Mouse (Mus musculus): ENCODE data around the gene Tsfm. TPM values are rescaled to one million over a fixed set of nuclear protein-coding genes. Genes with fewer than 3 reads are reported as not detected.

Tsfm gene
- polyA plus RNA-seq, 1 experiment from 2014 or later: 79.9 TPM

GRCm38 (mm10) chr10:127036273-127036672, 5.6 kb upstream of the Tsfm start:
- WGBS: 77% methylated on average over 12 of the region's 12 CpGs
- H3K36me3 ChIP-seq: no peaks in the 10 kb centered on the region
- no peaks in the 10 kb centered on the region for H3K4me1 ChIP-seq

GRCm38 (mm10) chr10:127033301-127033741, 2.7 kb upstream of the Tsfm start:
- H3K36me3 ChIP-seq: peaks cover 7% of the 10 kb centered on the region
- no peak overlapping the region for H3K4me2 ChIP-seq
- ATAC-seq (ENCODE audit: insufficient read depth, low FRiP score, low read depth): no peak
- no peaks in the 10 kb centered on the region for H3K9me3 ChIP-seq
- peaks cover 4% of the 10 kb centered on the region; the same call in 1 of the 2 replicates for H3K4me1 ChIP-seq
- H3K9ac ChIP-seq: no peak overlapping the region
- H3K4me3 ChIP-seq (replicated peaks): no peak overlapping the region
- H3K27me3 ChIP-seq (replicated peaks): no peaks in the 10 kb centered on the region
- H3K27ac ChIP-seq: no peak overlapping the region
- 72% methylated on average over 8 of the region's 8 CpGs for WGBS

More at GRCm38 (mm10) chr10:127036273-127036672, 5.6 kb upstream of the Tsfm start:
- H3K9ac ChIP-seq: no peak overlapping the region
- H3K9me3 ChIP-seq: no peaks in the 10 kb centered on the region
- no peak for ATAC-seq (ENCODE audit: insufficient read depth, low FRiP score, low read depth)
- H3K4me2 ChIP-seq: no peak overlapping the region
- no peak overlapping the region for H3K4me3 ChIP-seq (replicated peaks)
- no peak overlapping the region for H3K27ac ChIP-seq
- no peaks in the 10 kb centered on the region for H3K27me3 ChIP-seq (replicated peaks)

GRCm38 (mm10) chr10:127018422-127018821, 12.2 kb downstream of the Tsfm start:
- whole genome bisulfite sequencing: 73% methylated on average over 16 of the region's 16 CpGs
- Histone ChIP-seq H3K4me2 (no peak overlapping the region), H3K4me3 (replicated peaks) (no peak overlapping the region), H3K27ac (no peak overlapping the region), H3K9me3 (no peaks in the 10 kb centered on the region), H3K36me3 (peaks cover 13% of the 10 kb centered on the region), H3K4me1 (no peaks in the 10 kb centered on the region), H3K9ac (no peak overlapping the region), H3K27me3 (replicated peaks) (no peaks in the 10 kb centered on the region)
- ATAC-seq (ENCODE audit: insufficient read depth, low FRiP score, low read depth): no peak

- H3K9me3 ChIP-seq: no peaks in the 10 kb centered on the region
- H3K4me3 ChIP-seq (replicated peaks): no peak overlapping the region
- H3K9ac ChIP-seq: no peak overlapping the region
- no peak overlapping the region for H3K27ac ChIP-seq
- H3K27me3 ChIP-seq (replicated peaks): no peaks in the 10 kb centered on the region
- no peak overlapping the region for H3K4me2 ChIP-seq
- no peaks in the 10 kb centered on the region for H3K4me1 ChIP-seq
- WGBS: 17% methylated on average over 1 of the region's 2 CpGs
- 0 out of 2 replicates have a peak, but pooled peaks cover 4% of the 10 kb centered on the region for H3K36me3 ChIP-seq
- ATAC-seq (ENCODE audit: insufficient read depth, low FRiP score, low read depth): no peak
Measured at GRCm38 (mm10) chr10:127017071-127017470, 13.6 kb downstream of the Tsfm start.

- Histone ChIP-seq H3K4me3 (replicated peaks) (no peak overlapping the region), H3K4me2 (no peak overlapping the region), H3K36me3 (no peaks in the 10 kb centered on the region), H3K9ac (no peak overlapping the region), H3K9me3 (no peaks in the 10 kb centered on the region), H3K27me3 (replicated peaks) (no peaks in the 10 kb centered on the region), H3K27ac (no peak overlapping the region), H3K4me1 (no peaks in the 10 kb centered on the region)
- ATAC-seq (ENCODE audit: insufficient read depth, low FRiP score, low read depth): peak; percentile 63; the same call in 1 of the 2 replicates
- 63% methylated on average over 5 of the region's 5 CpGs for WGBS
Measured at GRCm38 (mm10) chr10:127016488-127016887, 14.2 kb downstream of the Tsfm start.

GRCm38 (mm10) chr10:127003806-127004205, 26.8 kb downstream of the Tsfm start:
- 78% methylated on average over 7 of the region's 7 CpGs for WGBS
- ATAC-seq (ENCODE audit: insufficient read depth, low FRiP score, low read depth): no peak
- Histone ChIP-seq H3K9me3 (no peaks in the 10 kb centered on the region), H3K4me3 (replicated peaks) (no peak overlapping the region), H3K27ac (no peak overlapping the region), H3K36me3 (peaks cover 5% of the 10 kb centered on the region; the same call in 1 of the 2 replicates), H3K4me1 (0 out of 2 replicates have a peak, but pooled peaks cover 2% of the 10 kb centered on the region), H3K27me3 (replicated peaks) (no peaks in the 10 kb centered on the region), H3K4me2 (no peak overlapping the region), H3K9ac (no peak overlapping the region)

GRCm38 (mm10) chr10:127003334-127003733, 27.3 kb downstream of the Tsfm start:
- Histone ChIP-seq H3K4me3 (replicated peaks) (no peak overlapping the region), H3K9me3 (no peaks in the 10 kb centered on the region), H3K4me2 (no peak overlapping the region), H3K9ac (no peak overlapping the region), H3K4me1 (0 out of 2 replicates have a peak, but pooled peaks cover 2% of the 10 kb centered on the region), H3K27ac (no peak overlapping the region), H3K27me3 (replicated peaks) (no peaks in the 10 kb centered on the region), H3K36me3 (peaks cover 8% of the 10 kb centered on the region; the same call in 1 of the 2 replicates)
- no peak for ATAC-seq (ENCODE audit: insufficient read depth, low FRiP score, low read depth)
- 84% methylated on average over 8 of the region's 8 CpGs for WGBS

GRCm38 (mm10) chr10:127002765-127003164, 27.9 kb downstream of the Tsfm start:
- Histone ChIP-seq H3K36me3 (peaks cover 14% of the 10 kb centered on the region), H3K9ac (no peak overlapping the region), H3K27ac (no peak overlapping the region), H3K4me2 (no peak overlapping the region), H3K4me1 (0 out of 2 replicates have a peak, but pooled peaks cover 2% of the 10 kb centered on the region), H3K27me3 (replicated peaks) (no peaks in the 10 kb centered on the region), H3K9me3 (no peaks in the 10 kb centered on the region), H3K4me3 (replicated peaks) (no peak overlapping the region)
- ATAC-seq (ENCODE audit: insufficient read depth, low FRiP score, low read depth): no peak
- 84% methylated on average over 5 of the region's 5 CpGs for WGBS

- H3K36me3 ChIP-seq: peaks cover 21% of the 10 kb centered on the region
- no peak overlapping the region for H3K4me2 ChIP-seq
- H3K27me3 ChIP-seq (replicated peaks): no peaks in the 10 kb centered on the region
- no peaks in the 10 kb centered on the region for H3K9me3 ChIP-seq
- H3K4me3 ChIP-seq (replicated peaks): no peak overlapping the region
- 52% methylated on average over 1 of the region's 1 CpGs for WGBS
- ATAC-seq (ENCODE audit: insufficient read depth, low FRiP score, low read depth): no peak
- no peak overlapping the region for H3K27ac ChIP-seq
- H3K4me1 ChIP-seq: 0 out of 2 replicates have a peak, but pooled peaks cover 2% of the 10 kb centered on the region
- H3K9ac ChIP-seq: no peak overlapping the region
Measured at GRCm38 (mm10) chr10:127002056-127002455, 28.6 kb downstream of the Tsfm start.

- H3K9me3 ChIP-seq: no peaks in the 10 kb centered on the region
- H3K36me3 ChIP-seq: peaks cover 21% of the 10 kb centered on the region
- H3K9ac ChIP-seq: no peak overlapping the region
- no peaks in the 10 kb centered on the region for H3K27me3 ChIP-seq (replicated peaks)
- H3K27ac ChIP-seq: peak overlapping the region; percentile 35; the same call in 1 of the 2 replicates
- H3K4me1 ChIP-seq: 0 out of 2 replicates have a peak, but pooled peaks cover 2% of the 10 kb centered on the region
- WGBS: 68% methylated on average over 9 of the region's 9 CpGs
- peak; percentile 33; the same call in 1 of the 2 replicates for ATAC-seq (ENCODE audit: insufficient read depth, low FRiP score, low read depth)
- no peak overlapping the region for H3K4me3 ChIP-seq (replicated peaks)
- H3K4me2 ChIP-seq: no peak overlapping the region
Measured at GRCm38 (mm10) chr10:127001297-127001696, 29.3 kb downstream of the Tsfm start.

GRCm38 (mm10) chr10:127000529-127000928, 30.1 kb downstream of the Tsfm start, which contains the start of gene Avil:
Gene Avil (plus strand): TSS chr10:127000709.
- Histone ChIP-seq H3K9me3 (no peaks in the 10 kb centered on the region), H3K4me3 (replicated peaks) (no peak within 1 kb of the TSS), H3K36me3 (peaks cover 25% of the 10 kb centered on the region), H3K4me2 (no peak within 1 kb of the TSS), H3K27ac (peak within 1 kb of the TSS; percentile 35; the same call in 1 of the 2 replicates), H3K9ac (no peak within 1 kb of the TSS), H3K4me1 (0 out of 2 replicates have a peak, but pooled peaks cover 2% of the 10 kb centered on the region), H3K27me3 (replicated peaks) (no peaks in the 10 kb centered on the region)
- 80% methylated on average over 5 of the region's 5 CpGs for WGBS
- no peak for ATAC-seq (ENCODE audit: insufficient read depth, low FRiP score, low read depth)

GRCm38 (mm10) chr10:126997340-126998113, 33.1 kb downstream of the Tsfm start:
- Histone ChIP-seq H3K4me3 (replicated peaks) (no peak overlapping the region), H3K4me2 (no peak overlapping the region), H3K9me3 (no peaks in the 10 kb centered on the region), H3K27me3 (replicated peaks) (no peaks in the 10 kb centered on the region), H3K27ac (no peak overlapping the region), H3K4me1 (no peaks in the 10 kb centered on the region), H3K9ac (no peak overlapping the region), H3K36me3 (peaks cover 54% of the 10 kb centered on the region)
- no peak; the same call in 1 of the 2 replicates for ATAC-seq (ENCODE audit: insufficient read depth, low FRiP score, low read depth)
- WGBS: 53% methylated on average over 13 of the region's 13 CpGs
